Mouse (Mus musculus) C2C12 (cell line): ENCODE data around the gene Fads2. TPM values are rescaled to one million over a fixed set of nuclear protein-coding genes. Genes with fewer than 3 reads are reported as not detected.

Experiments used
- H3K27me3 ChIP-seq: one replicate; pipeline ENCODE4 v1.6.1; 2011; ENCODE audit not compliant: control insufficient read depth, insufficient read depth, insufficient read length
- H3K36me3 ChIP-seq: one replicate; pipeline ENCODE4 v1.6.1; 2011; ENCODE audit not compliant: control insufficient read depth, insufficient read depth
- H3K4me3 ChIP-seq: one replicate; pipeline ENCODE4 v1.5.1; 2011; ENCODE audit warnings: mild to moderate bottlenecking, control low read depth; ENCODE audit not compliant: poor library complexity, insufficient read depth, severe bottlenecking
- H3K79me2 ChIP-seq: one replicate; pipeline ENCODE4 v1.6.1; 2011; ENCODE audit not compliant: control insufficient read depth, insufficient read depth
- H3K79me3 ChIP-seq: one replicate; pipeline ENCODE4 v1.6.1; 2011; ENCODE audit warnings: low read depth, control low read depth
- H3ac ChIP-seq: one replicate; pipeline ENCODE3; 2011; ENCODE audit warnings: low read depth; ENCODE audit not compliant: control insufficient read depth, insufficient read length
- CEBPB ChIP-seq: IDR thresholded peaks from one replicate; pipeline ENCODE4 v1.6.1; 2011; ENCODE audit warnings: low read depth, mild to moderate bottlenecking, control low read depth, moderate library complexity
- CTCF ChIP-seq: IDR thresholded peaks from one replicate; pipeline ENCODE4 v1.5.1; 2011; ENCODE audit not compliant: control insufficient read depth, insufficient read depth, insufficient read length
- FOSL1 ChIP-seq: IDR thresholded peaks from one replicate; pipeline ENCODE4 v1.8.0; 2011; ENCODE audit warnings: mild to moderate bottlenecking, low read length; ENCODE audit not compliant: poor library complexity, insufficient read depth, severe bottlenecking
- MAX ChIP-seq: IDR thresholded peaks from one replicate; pipeline ENCODE4 v1.6.1; 2011; ENCODE audit warnings: mild to moderate bottlenecking, control low read depth
- MYOD1 ChIP-seq: IDR thresholded peaks from one replicate; pipeline ENCODE4 v1.6.1; 2011; ENCODE audit warnings: low read depth; ENCODE audit not compliant: control insufficient read depth, insufficient read length
- MYOG ChIP-seq: IDR thresholded peaks from one replicate; pipeline ENCODE4 v1.6.1; 2011; ENCODE audit not compliant: control insufficient read depth, insufficient read length; ENCODE audit errors: extremely low read depth
- USF1 ChIP-seq: IDR thresholded peaks from one replicate; pipeline ENCODE4 v1.6.1; 2011; ENCODE audit warnings: low read depth, mild to moderate bottlenecking, control low read depth, moderate library complexity
- polyA plus RNA-seq: library from polyadenylated mRNA; unstranded; fragments of >200 nt; fragmentation: generic; extraction: Trizol; gene quantifications from one replicate; pipeline ENCODE4 v1.2.1, GENCODE M21; 2012; ENCODE audit warnings: missing spikeins

Fads2 gene
- polyA plus RNA-seq, 1 experiment, result 72.6 TPM

GRCm38 (mm10) chr19:10040866-10041387 is 60.6 kb downstream of the Fads2 start:
- H3K27me3 ChIP-seq, result no peaks in the 10 kb centered on the region
- H3K79me3 ChIP-seq, result peaks cover 35% of the 10 kb centered on the region
- H3ac ChIP-seq, result peak overlapping the region; percentile 34
- H3K4me3 ChIP-seq, result peak overlapping the region; percentile 93
- peaks cover 44% of the 10 kb centered on the region for H3K79me2 ChIP-seq
- peaks cover 20% of the 10 kb centered on the region for H3K36me3 ChIP-seq
- no peak for TF ChIP-seq USF1
- TF ChIP-seq MYOG, result no peak
- no peak for TF ChIP-seq CTCF

GRCm38 (mm10) chr19:10039615-10040014 is 61.9 kb downstream of the Fads2 start:
- peaks cover 7% of the 10 kb centered on the region for H3K36me3 ChIP-seq
- H3ac ChIP-seq, result no peak overlapping the region
- H3K79me3 ChIP-seq, result peaks cover 22% of the 10 kb centered on the region
- H3K4me3 ChIP-seq, result no peak overlapping the region
- no peak for TF ChIP-seq CEBPB
- no peak for TF ChIP-seq USF1
- peak; percentile 17 for TF ChIP-seq CTCF
- no peak for TF ChIP-seq MAX
- no peak for TF ChIP-seq FOSL1
- H3K27me3 ChIP-seq, result no peaks in the 10 kb centered on the region
- H3K79me2 ChIP-seq, result peaks cover 31% of the 10 kb centered on the region

DNA sequence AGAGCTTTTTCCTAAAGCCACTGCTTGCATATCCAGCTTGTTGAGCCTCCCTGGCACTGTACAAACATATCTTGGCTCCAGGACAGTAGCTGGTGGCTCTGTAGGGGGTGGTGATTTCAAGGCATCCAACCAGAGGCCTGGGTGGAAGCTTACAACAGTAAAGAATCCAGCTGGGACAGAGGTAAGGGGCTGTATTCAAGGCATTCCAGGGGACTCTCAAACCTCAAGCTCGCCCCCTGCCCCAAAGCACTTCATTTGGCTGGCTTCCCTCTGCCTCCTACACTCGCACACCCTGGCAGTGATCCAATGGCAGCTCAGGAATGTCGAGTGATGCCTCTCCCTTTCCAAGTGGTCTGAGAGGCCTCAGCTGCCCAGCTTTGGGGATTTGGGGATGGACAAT is 62.6 kb downstream of the Fads2 start:
- H3ac ChIP-seq, result no peak overlapping the region
- H3K79me3 ChIP-seq, result peaks cover 15% of the 10 kb centered on the region
- TF ChIP-seq FOSL1, result no peak
- no peak for TF ChIP-seq MYOD1
- no peak for TF ChIP-seq CTCF
- no peak for TF ChIP-seq CEBPB
- TF ChIP-seq MAX, result no peak
- no peak for TF ChIP-seq MYOG
- H3K4me3 ChIP-seq, result no peak overlapping the region
- H3K27me3 ChIP-seq, result no peaks in the 10 kb centered on the region
- peaks cover 24% of the 10 kb centered on the region for H3K79me2 ChIP-seq
- H3K36me3 ChIP-seq, result peaks cover under 1% of the 10 kb centered on the region

GRCm38 (mm10) chr19:10038364-10038763 is 63.2 kb downstream of the Fads2 start:
- TF ChIP-seq FOSL1 (no peak), USF1 (no peak), MAX (no peak), MYOG (no peak), CEBPB (no peak), CTCF (no peak), MYOD1 (no peak)
- Histone ChIP-seq H3ac (no peak overlapping the region), H3K79me2 (peaks cover 19% of the 10 kb centered on the region), H3K36me3 (no peaks in the 10 kb centered on the region), H3K79me3 (peaks cover 13% of the 10 kb centered on the region), H3K27me3 (no peaks in the 10 kb centered on the region), H3K4me3 (no peak overlapping the region)

GRCm38 (mm10) chr19:10037534-10037933 is 64.0 kb downstream of the Fads2 start:
- H3K4me3 ChIP-seq, result no peak overlapping the region
- no peaks in the 10 kb centered on the region for H3K27me3 ChIP-seq
- H3K36me3 ChIP-seq, result no peaks in the 10 kb centered on the region
- TF ChIP-seq MAX (no peak), FOSL1 (no peak), USF1 (no peak), CEBPB (no peak), MYOD1 (no peak), CTCF (no peak), MYOG (no peak)
- H3K79me2 ChIP-seq, result peaks cover 10% of the 10 kb centered on the region
- H3ac ChIP-seq, result no peak overlapping the region
- peaks cover 6% of the 10 kb centered on the region for H3K79me3 ChIP-seq

- no peaks in the 10 kb centered on the region for H3K79me3 ChIP-seq
- no peak for TF ChIP-seq USF1
- peak; percentile 68 for TF ChIP-seq CTCF
- no peak for TF ChIP-seq CEBPB
- no peaks in the 10 kb centered on the region for H3K79me2 ChIP-seq
- no peak overlapping the region for H3K4me3 ChIP-seq
- no peaks in the 10 kb centered on the region for H3K27me3 ChIP-seq
- no peak overlapping the region for H3ac ChIP-seq
- no peaks in the 10 kb centered on the region for H3K36me3 ChIP-seq
Observed at GRCm38 (mm10) chr19:10034785-10035447, 66.6 kb downstream of the Fads2 start.
